Mouse (Mus musculus) lung, adult 2 months (tissue): ENCODE results near the gene Nos2.

Experiments used
- CTCF ChIP-seq: fragments of 200-500 bp; IDR thresholded peaks from 2 replicates; pipeline ENCODE4 v1.5.1; 2011; ENCODE audit warnings: mild to moderate bottlenecking, low read length, control low read depth; ENCODE audit not compliant: insufficient read depth
- POLR2A ChIP-seq: fragments of 200-500 bp; IDR thresholded peaks from 2 replicates; pipeline ENCODE4 v1.6.1; 2011; ENCODE audit warnings: low read depth, mild to moderate bottlenecking, control low read depth, low read length, borderline replicate concordance; ENCODE audit errors: extremely low read depth

- TF ChIP-seq POLR2A: no peak
- TF ChIP-seq CTCF: no peak
Measured at GRCm38 (mm10) chr11:78972328-78972727, 51.7 kb downstream of the Nos2 start.
